Mouse (Mus musculus) erythroblast, adult 5-6 weeks (primary cell): ENCODE data around the gene Vasn. TPM values are rescaled to one million over a fixed set of nuclear protein-coding genes. Genes with fewer than 3 reads are reported as not detected.

ENCODE experiments used
- ATAC-seq: replicated peaks from 2 replicates; pipeline ENCODE4 v1.8.0; 2016; ENCODE audit warnings: moderate number of reproducible peaks, mild to moderate bottlenecking, moderate TSS enrichment, inconsistent platforms; ENCODE audit not compliant: poor library complexity, low FRiP score, severe bottlenecking
- total RNA-seq, 2 experiments: library from RNA; stranded (forward) in 1 of 2; stranded (reverse) in 1 of 2; fragments of 150-400 nt in 1 of 2; fragments of 200-764, 138-1000 nt in 1 of 2; gene quantifications; 2 replicates each; pipeline versions ENCODE4 v1.2.3 to v1.2.4; 2015 to 2017; ENCODE audit warnings: low replicate concordance in 2 of 2

Gene Vasn
- total RNA-seq (2015; ENCODE audit: low replicate concordance): not detected in 2 replicates
- total RNA-seq (2017; ENCODE audit: low replicate concordance): not detected in 2 replicates

GRCm38 (mm10) chr16:4639831-4640237, at the start of gene Vasn, which contains the start of gene Dnaja3:
Vasn (plus strand) TSS chr16:4639941.
Dnaja3 (plus strand) TSS chr16:4639989.
- ATAC-seq: peak; percentile 94

GRCm38 (mm10) chr16:4590236-4590635, 49.5 kb upstream of the Vasn start:
- no peak for ATAC-seq

- ATAC-seq: no peak
Measured at GRCm38 (mm10) chr16:4592909-4593875, 46.5 kb upstream of the Vasn start.

- ATAC-seq: no peak
Measured at GRCm38 (mm10) chr16:4593971-4594813, 45.5 kb upstream of the Vasn start, which contains the start of gene Glis2. Glis2 (plus strand) TSS chr16:4594713.

DNA sequence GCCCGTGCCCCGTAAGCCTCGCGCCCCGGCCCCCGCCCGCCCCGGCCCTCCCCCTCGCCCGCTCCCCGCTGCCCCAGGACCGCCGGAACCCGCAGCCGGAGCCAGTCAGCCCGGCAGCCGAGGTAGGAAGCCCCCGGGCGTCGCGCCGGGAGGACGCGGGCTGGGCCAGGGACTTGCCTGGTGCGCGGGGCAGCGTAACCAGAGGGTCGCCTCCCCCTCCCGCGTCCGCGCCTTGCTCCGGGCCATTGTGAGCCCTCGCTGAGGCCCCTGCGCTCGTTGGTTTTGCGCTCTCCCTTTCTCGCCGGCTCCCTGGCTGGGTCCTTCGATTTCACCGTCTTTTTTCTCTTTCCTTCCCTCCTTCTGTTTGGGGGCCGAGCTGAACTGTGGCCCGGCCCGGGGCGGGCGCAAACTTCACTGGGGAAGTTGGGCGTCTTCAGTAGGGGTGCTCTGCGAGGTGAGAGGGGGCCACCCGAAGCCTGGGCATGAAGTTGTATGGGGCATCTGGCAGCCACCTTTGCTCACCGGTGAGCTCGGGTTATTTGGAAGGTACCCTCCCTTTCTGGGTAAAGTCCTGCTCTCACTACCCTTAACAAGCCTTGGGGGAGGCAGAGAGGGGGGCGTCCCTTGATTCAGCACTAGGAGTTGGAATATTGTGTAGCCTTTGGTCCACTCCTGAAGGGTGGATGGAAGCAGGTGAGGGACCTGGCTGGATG, 44.8 kb upstream of the Vasn start:
- no peak for ATAC-seq

DNA sequence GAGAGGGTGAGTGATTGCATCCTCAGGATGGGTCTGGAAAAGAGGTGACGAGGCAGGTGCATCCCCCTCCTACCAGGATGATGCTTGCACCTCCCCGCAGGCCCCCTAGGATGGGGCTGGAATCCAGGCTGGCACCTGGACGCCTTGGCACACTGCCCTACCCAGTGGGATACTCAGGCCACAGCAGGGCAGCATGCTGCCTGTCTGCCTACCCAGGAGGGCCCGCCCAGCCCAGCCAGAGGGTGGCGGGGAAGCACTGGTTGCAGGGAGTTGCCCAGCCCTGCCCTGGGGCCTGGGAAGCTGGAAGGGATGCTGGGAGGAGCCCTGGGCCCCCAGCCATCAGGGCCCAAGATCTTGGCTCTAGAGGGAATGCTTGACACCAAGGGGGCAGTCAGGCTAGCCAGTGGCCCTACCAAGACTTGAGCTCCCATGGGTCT, 44.2 kb upstream of the Vasn start:
- ATAC-seq: no peak

DNA sequence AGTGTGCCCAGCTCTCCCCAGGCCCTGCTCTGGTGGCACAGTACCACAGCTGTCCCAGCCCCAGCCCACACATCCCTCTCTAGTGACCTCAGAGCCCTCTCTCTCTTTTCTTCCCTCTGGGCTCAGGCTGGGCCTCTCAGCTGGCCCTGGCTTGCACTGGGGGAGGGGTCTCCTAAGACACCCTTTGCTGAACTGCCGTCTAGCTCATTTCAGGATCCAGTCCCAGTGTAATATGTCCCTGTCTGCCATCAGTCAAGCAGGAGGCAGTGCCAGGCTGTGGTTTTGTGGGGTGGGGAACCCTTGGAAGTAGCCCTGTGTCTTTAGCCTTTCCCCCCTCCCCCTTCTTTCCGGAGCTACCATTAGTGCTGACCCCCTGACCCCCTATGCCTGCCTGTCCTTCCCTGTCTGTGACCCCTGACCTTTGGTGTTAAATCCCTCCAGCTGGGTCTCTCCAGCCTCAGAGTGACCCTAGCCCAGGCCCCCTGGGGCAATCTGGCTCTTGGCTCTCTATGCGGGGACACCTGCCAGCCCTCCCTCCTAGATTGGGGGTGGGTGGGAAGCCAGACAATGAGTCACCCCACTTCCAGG, 43.5 kb upstream of the Vasn start:
- no peak for ATAC-seq

GRCm38 (mm10) chr16:4596836-4597235, 42.9 kb upstream of the Vasn start:
- ATAC-seq: no peak

DNA sequence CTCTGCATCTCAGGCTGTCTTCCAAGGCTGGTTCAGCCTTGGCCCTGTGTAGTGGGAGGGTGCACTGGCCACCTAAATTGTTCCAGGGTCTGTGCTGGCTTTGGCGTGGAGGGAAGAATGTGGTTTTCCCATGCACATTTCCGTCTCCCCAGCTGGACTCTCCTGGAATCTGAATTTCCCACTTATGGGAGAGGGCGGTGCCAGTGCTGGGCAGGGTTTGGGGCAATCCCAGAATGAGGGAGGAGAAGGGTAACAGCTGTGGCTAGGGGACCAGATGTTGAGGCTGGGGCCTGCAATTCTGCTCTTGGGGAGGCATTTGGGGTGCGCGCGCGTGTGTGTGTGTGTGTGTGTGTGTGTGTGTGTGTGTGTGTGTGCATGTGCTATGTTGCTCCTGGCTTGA, 42.4 kb upstream of the Vasn start:
- no peak for ATAC-seq

GRCm38 (mm10) chr16:4598041-4598440, 41.7 kb upstream of the Vasn start:
- ATAC-seq: no peak

DNA sequence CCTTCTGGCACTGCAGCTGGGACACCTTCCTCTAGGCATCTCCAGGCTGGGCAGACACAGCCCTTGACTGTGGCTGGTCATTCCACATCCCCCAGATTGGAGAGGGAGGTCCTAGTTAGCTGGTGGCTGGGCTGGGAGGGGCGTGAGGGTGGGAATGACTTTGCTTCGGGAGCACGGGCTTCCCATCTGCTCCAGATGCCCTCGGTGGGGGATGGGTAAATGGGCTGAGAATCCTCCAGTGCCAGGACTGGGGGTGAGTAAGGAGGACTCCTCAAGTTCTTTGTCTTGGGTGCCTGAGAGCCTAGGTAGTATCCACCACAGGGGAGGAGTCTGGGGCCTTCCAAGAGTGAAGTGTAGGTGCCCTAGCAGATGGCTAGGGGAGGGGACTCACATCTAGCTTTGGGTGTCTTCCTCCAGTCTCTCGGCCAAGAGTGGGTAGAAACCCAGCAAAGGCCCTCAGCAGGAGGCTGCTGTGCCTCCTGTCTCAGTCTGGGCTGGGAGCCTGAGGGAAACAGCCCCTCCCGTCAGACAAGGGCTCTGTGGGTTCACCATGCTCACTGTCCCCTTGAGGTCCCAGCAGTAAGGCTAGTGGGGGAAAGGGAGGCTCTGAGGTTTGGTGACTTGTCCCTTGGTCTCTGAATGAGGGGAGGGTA, 40.7 kb upstream of the Vasn start:
- no peak for ATAC-seq

DNA sequence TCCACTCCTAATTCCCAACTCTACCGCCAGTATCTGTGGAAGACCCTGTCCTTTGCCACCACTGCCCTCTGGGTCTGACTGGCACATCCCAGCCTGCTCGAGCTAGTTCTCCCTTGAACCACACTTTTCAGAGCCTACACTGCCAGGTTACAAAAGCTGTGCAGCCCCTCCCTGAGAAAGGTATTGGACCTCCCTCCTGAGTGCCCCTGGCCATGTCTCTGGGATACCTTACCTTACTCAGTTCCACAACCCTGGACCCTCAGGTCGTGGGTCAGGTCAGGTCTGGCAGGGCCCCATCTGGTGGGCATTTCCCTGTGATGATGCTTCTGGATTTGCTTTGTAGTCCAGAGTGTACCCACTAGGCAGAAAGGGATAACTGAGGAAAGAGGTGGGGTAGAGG, 40.1 kb upstream of the Vasn start:
- ATAC-seq: no peak

DNA sequence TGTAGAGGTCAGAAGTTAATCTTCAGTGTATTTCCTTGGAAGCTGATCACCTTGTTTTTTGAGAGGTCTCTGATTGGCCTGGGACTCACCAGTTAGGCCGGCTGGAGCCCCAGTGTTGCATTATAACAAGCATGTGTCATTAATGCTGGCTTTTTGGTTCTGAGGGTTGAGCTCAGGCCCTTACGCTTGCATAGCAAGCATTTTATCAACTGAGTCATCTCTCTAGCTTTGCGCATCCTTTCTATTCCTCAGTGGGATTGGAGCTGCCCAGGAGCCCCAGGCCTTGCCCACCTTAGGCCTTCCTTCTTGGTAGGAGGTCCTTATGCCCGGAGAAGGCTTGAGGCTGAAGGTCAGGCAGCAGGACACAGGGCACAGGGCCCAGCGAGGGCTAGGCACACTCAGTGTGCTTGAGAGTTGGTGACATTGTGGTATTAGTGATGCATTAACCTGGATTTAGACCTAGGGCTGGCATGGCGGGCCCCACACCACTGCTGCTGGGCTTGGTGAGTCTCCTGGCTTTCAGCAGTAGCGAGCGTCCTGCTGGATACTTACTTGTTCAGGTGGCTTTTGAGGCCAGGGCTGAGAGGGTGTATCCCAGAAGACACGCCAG, 38.9 kb upstream of the Vasn start:
- ATAC-seq: no peak

GRCm38 (mm10) chr16:4602189-4602588, 37.6 kb upstream of the Vasn start:
- ATAC-seq: no peak

DNA sequence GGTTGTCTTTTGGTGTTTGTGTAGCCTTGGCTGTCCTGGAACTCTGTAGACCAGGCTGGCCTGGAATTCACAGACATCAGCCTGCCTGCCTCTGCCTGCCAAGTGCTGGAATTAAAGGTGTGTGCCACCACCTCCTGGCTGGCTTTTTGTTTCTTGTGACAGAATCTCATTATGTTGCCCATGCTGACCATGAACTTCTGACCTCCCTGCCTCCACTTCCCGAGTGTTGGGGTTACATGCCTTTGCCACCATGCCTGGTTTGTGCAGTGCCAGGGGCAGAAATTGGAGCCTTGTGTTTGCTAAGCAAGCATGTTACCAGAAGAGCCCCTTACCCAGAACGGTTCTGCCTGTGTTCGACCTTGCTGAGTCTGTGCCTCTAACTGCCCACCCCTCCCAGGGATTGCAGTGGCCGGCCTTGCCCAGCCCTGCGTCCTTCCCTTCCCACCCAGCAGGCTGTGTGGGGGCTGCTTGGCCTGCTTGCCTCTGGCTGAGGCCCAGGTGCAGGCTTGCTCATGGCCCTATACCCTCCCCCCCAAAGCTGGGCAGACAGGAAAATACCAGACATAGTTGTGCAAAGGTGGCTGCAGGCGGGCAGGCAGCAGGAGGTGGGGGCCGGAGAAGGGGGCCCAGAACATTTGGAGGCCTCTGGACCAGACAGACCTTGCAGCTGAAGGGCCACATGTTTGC, 36.8 kb upstream of the Vasn start:
- ATAC-seq: no peak

- ATAC-seq: no peak
Measured at GRCm38 (mm10) chr16:4603453-4603837, 36.3 kb upstream of the Vasn start.

- ATAC-seq: no peak
Measured at GRCm38 (mm10) chr16:4604293-4604837, 35.4 kb upstream of the Vasn start.
